Mouse (Mus musculus) midbrain, embryonic 11.5 days (tissue): ENCODE measurements at regions not wholly inside any gene's neighbourhood (a gene's known extent, or its start where the extent isn't known, plus 50 kb on each side); places are given as distances from the start of the nearest gene placed in this dataset.

ENCODE experiments used
- ATAC-seq: fragments of 200-750 bp; cut with Nextera tagmentation; 2 replicates; pipeline ENCODE4 v1.8.0; 2017; ENCODE audit warnings: moderate TSS enrichment, moderate library complexity; ENCODE audit not compliant: low FRiP score
- DNase-seq: peaks from one replicate; pipeline ENCODE4 v3.0.0; 2015; ENCODE audit warnings: low spot score; ENCODE audit errors: missing footprints
- H3K27ac ChIP-seq: fragments of 300-500 bp; sonication (generic); 2 replicates; pipeline ENCODE4 v1.5.1; 2014; ENCODE audit warnings: low read depth, low read length
- H3K27me3 ChIP-seq: fragments of 300-500 bp; sonication (generic); 2 replicates; pipeline ENCODE4 v1.6.1; 2014; ENCODE audit warnings: mild to moderate bottlenecking, low read length, moderate library complexity, mixed read lengths; ENCODE audit not compliant: control insufficient read depth, insufficient read depth
- H3K36me3 ChIP-seq: fragments of 300-500 bp; sonication (generic); 2 replicates; pipeline ENCODE4 v1.6.1; 2014; ENCODE audit warnings: mild to moderate bottlenecking, low read length, moderate library complexity, mixed read lengths; ENCODE audit not compliant: control insufficient read depth, insufficient read depth
- H3K4me1 ChIP-seq: fragments of 300-500 bp; sonication (generic); 2 replicates; pipeline ENCODE4 v1.6.1; 2014; ENCODE audit warnings: low read length; ENCODE audit not compliant: control insufficient read depth, insufficient read depth
- H3K4me2 ChIP-seq: fragments of 300-500 bp; sonication (generic); 2 replicates; pipeline ENCODE4 v1.6.1; 2014; ENCODE audit warnings: mild to moderate bottlenecking, moderate library complexity
- H3K4me3 ChIP-seq: fragments of 300-500 bp; sonication (generic); 2 replicates; pipeline ENCODE4 v1.5.1; 2014; ENCODE audit warnings: low read depth, low read length
- H3K9ac ChIP-seq: fragments of 300-500 bp; sonication (generic); 2 replicates; pipeline ENCODE4 v1.6.1; 2014; ENCODE audit warnings: low read length
- H3K9me3 ChIP-seq: fragments of 300-500 bp; sonication (generic); 2 replicates; pipeline ENCODE4 v1.6.1; 2016; ENCODE audit warnings: low read length; ENCODE audit not compliant: control insufficient read depth
- WGBS: fragments of 180-500 bp; shearing (Covaris S2); extraction: QIAGEN DNeasy Blood & Tissue Kit; methylation state at CpG from one replicate; pipeline ENCODE4 v1.1.7; 2014; 5-methylcytosine and 5-hydroxymethylcytosine counted together

- no peaks in the 10 kb centered on the region for H3K4me1 ChIP-seq
- 98% methylated on average over 1 of the region's 1 CpGs for WGBS
- ATAC-seq (no peak), DNase-seq (no peak)
- H3K27ac ChIP-seq: no peak overlapping the region
- no peak overlapping the region for H3K9ac ChIP-seq
- no peak overlapping the region for H3K4me2 ChIP-seq
- H3K27me3 ChIP-seq: no peaks in the 10 kb centered on the region
- H3K4me3 ChIP-seq: no peak overlapping the region
- no peaks in the 10 kb centered on the region for H3K36me3 ChIP-seq
- no peaks in the 10 kb centered on the region for H3K9me3 ChIP-seq
These were observed 1343.3 kb downstream of the Slitrk1 start for GRCm38 (mm10) chr14:107570676-107571075.

- DNase-seq (no peak), ATAC-seq (0 out of 2 replicates have a peak, but pooled peaks have one; percentile 33)
- no peak overlapping the region for H3K27ac ChIP-seq
- 81% methylated on average over 2 of the region's 2 CpGs for WGBS
- H3K9me3 ChIP-seq: no peaks in the 10 kb centered on the region
- no peak overlapping the region for H3K9ac ChIP-seq
- no peak overlapping the region for H3K4me3 ChIP-seq
- no peak overlapping the region for H3K4me2 ChIP-seq
- H3K4me1 ChIP-seq: no peaks in the 10 kb centered on the region
- no peaks in the 10 kb centered on the region for H3K27me3 ChIP-seq
- H3K36me3 ChIP-seq: no peaks in the 10 kb centered on the region
These were observed 1345.5 kb downstream of the Slitrk1 start for GRCm38 (mm10) chr14:107568496-107568895.
